ENCODE assay signal across 22 mouse cellular contexts in the genomic region with DNA sequence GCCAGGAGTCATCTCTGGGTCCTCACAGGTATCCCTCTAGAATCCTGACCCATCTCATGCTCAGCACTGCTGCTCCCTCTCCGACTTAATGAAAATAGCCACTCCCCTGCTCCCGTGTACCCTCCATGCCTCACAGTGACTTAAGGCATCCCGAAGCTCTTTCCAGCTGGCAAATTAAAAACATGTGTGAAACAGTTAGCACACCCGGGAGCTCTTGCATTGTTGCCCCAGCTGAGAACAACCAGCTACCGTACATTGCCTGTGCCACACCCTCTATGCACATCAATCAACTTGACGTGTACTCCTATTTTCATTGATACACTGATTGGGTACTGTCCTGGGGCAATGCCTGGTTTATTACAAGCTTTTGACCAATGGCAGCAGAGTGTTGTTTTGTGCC.
A peak's percentile ranks its signal among the peaks of the same experiment; 100 is the strongest.
DNase-seq lines count a peak whose midpoint lies in the region; ATAC-seq lines count a peak whose summit lies in the region.
"Had no signal": no experiment of that assay in that cellular context is flagged by ENCODE, and none has a peak within 500 bp of the region (broad histone marks: within the 10 kb centered on the region; RNA-seq: fewer than 3 reads in every experiment).

No protein-coding gene starts in this region.

- intact Hi-C loops in heart, postnatal 25 days (cut with DNase I) = no loop called here

- 15% methylated on average over 6 of the region's 6 CpGs for WGBS in limb, embryonic 11.5 days
- 19% methylated on average over 6 of the region's 6 CpGs for WGBS in limb, embryonic 10.5 days
- WGBS in embryonic facial prominence, embryonic 14.5 days = 26% methylated on average over 6 of the region's 6 CpGs

- DNase-seq in limb, embryonic 11.5 days (ENCODE audit: low spot score) = peak; percentile 61
- no peak for DNase-seq in limb, embryonic 10.5 days (ENCODE audit: low spot score)
- peak; percentile 74 for DNase-seq in 3T3-L1 (ENCODE audit: low read depth, low spot score)
- DNase-seq in embryo, embryonic 10.5 days (ENCODE audit: low spot score) = peak; percentile 68
- DNase-seq in embryonic facial prominence, embryonic 14.5 days (ENCODE audit: low spot score) = peak; percentile 42
- no peak for DNase-seq in heart, postnatal 25 days (ENCODE audit: low spot score)
- DNase-seq: adrenal gland, postnatal 10 days; cerebellum, adult 11 months; cerebellum, adult 8-10 months; cerebellum, postnatal 14 days; gastrocnemius, postnatal 10 days; heart, adult 18-20 months; heart, postnatal 10 days had no signal

- H3K27ac ChIP-seq in limb, embryonic 11.5 days (replicated peaks; ENCODE audit: low read depth, low read length) = no peak overlapping the region
- no peak overlapping the region for H3K27ac ChIP-seq in limb, embryonic 10.5 days
- H3K27ac ChIP-seq in embryonic facial prominence, embryonic 14.5 days (replicated peaks; ENCODE audit: low read depth, low read length) = no peak overlapping the region
- H3K27ac ChIP-seq: embryonic facial prominence, embryonic 13.5 days; forebrain, embryonic 10.5 days; heart, embryonic 10.5 days; hindbrain, embryonic 14.5 days had no signal

- no peak overlapping the region for H3K9ac ChIP-seq in limb, embryonic 11.5 days (ENCODE audit: low read length)
- no peak overlapping the region for H3K9ac ChIP-seq in embryonic facial prominence, embryonic 14.5 days (ENCODE audit: low read depth, low read length)
- H3K9ac ChIP-seq: embryonic facial prominence, embryonic 13.5 days; hindbrain, embryonic 14.5 days had no signal

- no peaks in the 10 kb centered on the region for H3K9me3 ChIP-seq in limb, embryonic 11.5 days (ENCODE audit: control insufficient read depth, low read length)
- no peaks in the 10 kb centered on the region for H3K9me3 ChIP-seq in limb, embryonic 10.5 days (replicated peaks)
- no peaks in the 10 kb centered on the region for H3K9me3 ChIP-seq in embryonic facial prominence, embryonic 14.5 days (ENCODE audit: control insufficient read depth, low read length)
- H3K9me3 ChIP-seq: embryonic facial prominence, embryonic 13.5 days; heart, embryonic 10.5 days had no signal

- H3K27me3 ChIP-seq in limb, embryonic 11.5 days (ENCODE audit: control insufficient read depth, insufficient read depth, low read length) = no peaks in the 10 kb centered on the region
- peaks cover 23% of the 10 kb centered on the region for H3K27me3 ChIP-seq in limb, embryonic 10.5 days (ENCODE audit: low read depth, poor library complexity, severe bottlenecking)
- H3K27me3 ChIP-seq in embryonic facial prominence, embryonic 14.5 days (replicated peaks; ENCODE audit: control insufficient read depth, insufficient read depth, low read length) = no peaks in the 10 kb centered on the region
- H3K27me3 ChIP-seq: embryonic facial prominence, embryonic 13.5 days had no signal

- H3K4me1 ChIP-seq in limb, embryonic 11.5 days (ENCODE audit: control insufficient read depth, insufficient read depth, low read length) = peaks cover 52% of the 10 kb centered on the region
- peaks cover 79% of the 10 kb centered on the region for H3K4me1 ChIP-seq in limb, embryonic 10.5 days
- H3K4me1 ChIP-seq in embryonic facial prominence, embryonic 14.5 days (ENCODE audit: control insufficient read depth, insufficient read depth, low read length) = peaks cover 24% of the 10 kb centered on the region

- H3K4me2 ChIP-seq in limb, embryonic 11.5 days (ENCODE audit: low read depth, severe bottlenecking) = no peak overlapping the region
- H3K4me2 ChIP-seq in embryonic facial prominence, embryonic 14.5 days (ENCODE audit: low read depth, low read length) = no peak overlapping the region
- H3K4me2 ChIP-seq: embryonic facial prominence, embryonic 13.5 days; hindbrain, embryonic 14.5 days had no signal

- H3K36me3 ChIP-seq in limb, embryonic 11.5 days (ENCODE audit: control insufficient read depth, insufficient read depth, low read length) = no peaks in the 10 kb centered on the region
- no peaks in the 10 kb centered on the region for H3K36me3 ChIP-seq in limb, embryonic 10.5 days
- 0 out of 2 replicates have a peak, but pooled peaks cover 3% of the 10 kb centered on the region for H3K36me3 ChIP-seq in embryonic facial prominence, embryonic 14.5 days (ENCODE audit: control insufficient read depth, insufficient read depth, low read length)
- H3K36me3 ChIP-seq: embryonic facial prominence, embryonic 13.5 days; G1E; heart, embryonic 10.5 days had no signal

- H3K4me3 ChIP-seq in limb, embryonic 11.5 days (ENCODE audit: low read depth, low read length) = no peak overlapping the region
- H3K4me3 ChIP-seq in limb, embryonic 10.5 days = no peak overlapping the region
- no peak overlapping the region for H3K4me3 ChIP-seq in embryonic facial prominence, embryonic 14.5 days (ENCODE audit: low read depth, low read length)
- H3K4me3 ChIP-seq: embryonic facial prominence, embryonic 13.5 days; forebrain, embryonic 10.5 days; heart, embryonic 10.5 days had no signal

- ATAC-seq in limb, embryonic 11.5 days (ENCODE audit: insufficient number of reproducible peaks, low FRiP score, low TSS enrichment, low read depth) = no peak
- ATAC-seq in embryonic facial prominence, embryonic 14.5 days (ENCODE audit: low read depth) = no peak
- no peak for ATAC-seq in frontal cortex, adult (ENCODE audit: low TSS enrichment)
- ATAC-seq in CD4-positive, CD25-positive, alpha-beta regulatory T cell, adult 4 months = no peak
- ATAC-seq: forebrain, embryonic 14.5 days; intestine, embryonic 16.5 days had no signal

Comparison
In these comparisons a context has a peak if more than half of its experiments do, and no peak if none do; other contexts are left out.
1. DNase-seq: peak in limb, embryonic 11.5 days (single experiment), 3T3-L1 (single experiment), embryo, embryonic 10.5 days (single experiment) and embryonic facial prominence, embryonic 14.5 days (single experiment); none in limb, embryonic 10.5 days (single experiment) and heart, postnatal 25 days (single experiment).